8 mouse cellular contexts compared by ENCODE assay signal in genomic region chr17:72857677-72858633, GRCm38 (mm10). TPM values are rescaled to one million over a fixed set of nuclear protein-coding genes. Genes with fewer than 3 reads are reported as not detected.
A peak's percentile ranks its signal among the peaks of the same experiment; 100 is the strongest.
DNase-seq lines count a peak whose midpoint lies in the region; ATAC-seq and TF ChIP-seq lines count a peak whose summit lies in the region.

No protein-coding gene starts in this region.

- ATAC-seq in G1E (ENCODE audit: extremely low read depth, insufficient number of reproducible peaks, low FRiP score, poor library complexity, severe bottlenecking) = peak; percentile 38; the same call in 1 of the 2 replicates
- ATAC-seq in forebrain, embryonic 12.5 days (ENCODE audit: low FRiP score) = peak; percentile 71
- ATAC-seq in hindbrain, embryonic 14.5 days (ENCODE audit: low FRiP score) = peak; percentile 74; the same call in 1 of the 2 replicates

- H3K9ac ChIP-seq in forebrain, embryonic 12.5 days = no peak overlapping the region
- H3K9ac ChIP-seq in hindbrain, embryonic 14.5 days = no peak overlapping the region

- no peaks in the 10 kb centered on the region for H3K36me3 ChIP-seq in G1E (replicated peaks)
- H3K36me3 ChIP-seq in forebrain, embryonic 12.5 days (replicated peaks) = no peaks in the 10 kb centered on the region
- no peaks in the 10 kb centered on the region; the same call in 1 of the 2 replicates for H3K36me3 ChIP-seq in hindbrain, embryonic 14.5 days (replicated peaks; ENCODE audit: control insufficient read depth, insufficient read depth)

- 60% methylated on average over 13 of the region's 13 CpGs for WGBS in forebrain, embryonic 12.5 days
- 63% methylated on average over 13 of the region's 13 CpGs for WGBS in hindbrain, embryonic 14.5 days

- H3K9me3 ChIP-seq in G1E (replicated peaks) = no peaks in the 10 kb centered on the region
- no peaks in the 10 kb centered on the region for H3K9me3 ChIP-seq in forebrain, embryonic 12.5 days
- H3K9me3 ChIP-seq in hindbrain, embryonic 14.5 days (ENCODE audit: control insufficient read depth, low read length) = no peaks in the 10 kb centered on the region

- no peaks in the 10 kb centered on the region for H3K4me1 ChIP-seq in G1E (ENCODE audit: insufficient read depth, low read depth, low read length)
- H3K4me1 ChIP-seq in forebrain, embryonic 12.5 days = no peaks in the 10 kb centered on the region
- no peaks in the 10 kb centered on the region for H3K4me1 ChIP-seq in hindbrain, embryonic 14.5 days (replicated peaks; ENCODE audit: control insufficient read depth, insufficient read depth, low read length)

- H3K27me3 ChIP-seq in G1E (ENCODE audit: insufficient read depth, low read length) = peaks cover 4% of the 10 kb centered on the region; the same call in 1 of the 2 replicates
- no peaks in the 10 kb centered on the region for H3K27me3 ChIP-seq in forebrain, embryonic 12.5 days
- no peaks in the 10 kb centered on the region for H3K27me3 ChIP-seq in hindbrain, embryonic 14.5 days (ENCODE audit: control insufficient read depth, insufficient read depth, low read length)

- TF ChIP-seq CTCF in G1E (IDR thresholded peaks at IDR 0.05; ENCODE audit: low read depth, low read length) = peak; percentile 31; the same call in 1 of the 2 replicates

- DNase-seq in G1E (ENCODE audit: low spot score) = peak; percentile 5
- peak; percentile 76 for DNase-seq in brain, adult 2 months (ENCODE audit: low read depth, low spot score)
- peak; percentile 86 for DNase-seq in hindbrain, embryonic 14.5 days (ENCODE audit: low spot score)
- peak; percentile 45 to 84 for DNase-seq in layer of hippocampus, postnatal 25 days (ENCODE audit: extremely low spot score in 1 of 2, low spot score in 1 of 2)
- peak; percentile 79 for DNase-seq in lung, postnatal 36 days
- DNase-seq in right cerebral cortex, adult 18-20 months = peak; percentile 39
- peak; percentile 12 for DNase-seq in yolk sac, embryonic 10.5 days (ENCODE audit: low spot score)

- no peak overlapping the region for H3K27ac ChIP-seq in forebrain, embryonic 12.5 days
- no peak overlapping the region for H3K27ac ChIP-seq in hindbrain, embryonic 14.5 days

- no peak overlapping the region for H3K4me3 ChIP-seq in G1E (ENCODE audit: low read depth, low read length)
- no peak overlapping the region for H3K4me3 ChIP-seq in forebrain, embryonic 12.5 days (replicated peaks)
- no peak overlapping the region for H3K4me3 ChIP-seq in hindbrain, embryonic 14.5 days (replicated peaks; ENCODE audit: low read length)

- no peak overlapping the region for H3K4me2 ChIP-seq in forebrain, embryonic 12.5 days
- H3K4me2 ChIP-seq in hindbrain, embryonic 14.5 days (replicated peaks) = no peak overlapping the region

RNA-seq across cellular contexts. Expression of gene Ypel5, which starts 21.7 kb away (rescaled TPM):
- total RNA-seq in G1E (2014; fragmentation: Nextera tagmentation) (39.1 and 42.2 TPM in 2 replicates), G1E (2017) (46.0 and 49.7 TPM in 2 replicates)
- polyA plus RNA-seq in G1E (2012) = 9.0 and 10.0 TPM in 2 replicates
- 63.1 and 64.6 TPM in 2 replicates for polyA plus RNA-seq in forebrain, embryonic 12.5 days (2016; fragmentation: Nextera tagmentation; extraction: Ambion mirVana)
- polyA plus RNA-seq in hindbrain, embryonic 14.5 days (2014; fragmentation: Nextera tagmentation; extraction: Ambion mirVana) = 118 TPM in 2 replicates
- 10 to 100 TPM; 86.1 to 98.7 TPM for total RNA-seq in layer of hippocampus, postnatal 25 days (2021)

Comparison
In these comparisons a context has a peak if more than half of its experiments do, and no peak if none do; other contexts are left out.
1. DNase-seq: peak in every context shown above with its lines; median percentile 86 in hindbrain, embryonic 14.5 days; 79 in lung, postnatal 36 days; 76 in brain, adult 2 months; 64 in layer of hippocampus, postnatal 25 days; 39 in right cerebral cortex, adult 18-20 months; 12 in yolk sac, embryonic 10.5 days; 5 in G1E.